10 mouse cellular contexts compared by ENCODE assay signal in the genomic region with DNA sequence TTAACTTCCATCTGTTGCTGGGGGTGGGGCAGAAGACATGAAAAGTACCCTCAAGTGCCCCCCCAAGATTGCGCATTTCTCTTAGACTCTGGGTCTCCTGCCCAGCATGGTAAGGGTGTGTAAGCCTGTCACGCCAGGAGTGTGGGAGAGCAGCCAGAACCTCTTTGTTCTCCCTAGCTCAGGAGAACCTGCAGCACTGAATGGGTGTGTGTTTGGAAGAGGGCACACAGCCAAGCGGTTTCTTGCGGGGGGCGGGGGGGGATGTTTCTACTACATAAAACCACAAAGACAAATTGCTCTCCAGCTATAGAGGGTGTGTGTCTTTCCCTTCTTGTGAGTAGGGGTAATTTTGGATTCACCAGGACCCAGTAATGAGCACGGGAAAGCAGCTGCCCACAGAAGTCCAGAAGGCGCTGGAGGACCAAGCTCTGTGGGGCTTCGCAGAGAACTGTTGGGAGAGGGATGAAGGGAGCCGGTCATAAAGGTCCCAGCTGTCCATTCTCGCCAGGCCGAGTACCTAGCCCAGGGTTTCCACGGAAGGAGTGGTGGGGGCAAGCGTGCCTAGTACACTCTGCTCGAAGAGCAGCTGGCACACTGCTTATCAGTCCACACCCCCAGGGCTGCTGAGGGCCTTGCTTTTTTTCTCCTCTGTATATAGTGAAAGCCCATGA. TPM values are rescaled to one million over a fixed set of nuclear protein-coding genes. Genes with fewer than 3 reads are reported as not detected.
DNase-seq lines count a peak whose midpoint lies in the region; ATAC-seq lines count a peak whose summit lies in the region.
"Had no signal": no experiment of that assay in that cellular context is flagged by ENCODE, and none has a peak within 500 bp of the region (broad histone marks: within the 10 kb centered on the region; RNA-seq: fewer than 3 reads in every experiment).

No protein-coding gene starts in this region.

- ATAC-seq in forebrain, embryonic 13.5 days: peak; percentile 85
- ATAC-seq in kidney, embryonic 16.5 days (ENCODE audit: low FRiP score, low TSS enrichment): no peak

- H3K9me3 ChIP-seq in forebrain, embryonic 13.5 days (replicated peaks): no peaks in the 10 kb centered on the region
- H3K9me3 ChIP-seq in kidney, embryonic 16.5 days (ENCODE audit: low read length): no peaks in the 10 kb centered on the region
- no peaks in the 10 kb centered on the region for H3K9me3 ChIP-seq in midbrain, embryonic 10.5 days (replicated peaks)

- peak overlapping the region; percentile 45 for H3K9ac ChIP-seq in forebrain, embryonic 13.5 days
- peak overlapping the region; percentile 19; the same call in 1 of the 2 replicates for H3K9ac ChIP-seq in kidney, embryonic 16.5 days (replicated peaks; ENCODE audit: low read length)

- H3K36me3 ChIP-seq in forebrain, embryonic 13.5 days (ENCODE audit: poor library complexity, severe bottlenecking): no peaks in the 10 kb centered on the region
- no peaks in the 10 kb centered on the region for H3K36me3 ChIP-seq in kidney, embryonic 16.5 days (ENCODE audit: insufficient read depth, low read length)
- H3K36me3 ChIP-seq in midbrain, embryonic 10.5 days: no peaks in the 10 kb centered on the region

- H3K4me1 ChIP-seq in forebrain, embryonic 13.5 days: peaks cover 81% of the 10 kb centered on the region
- peaks cover 63% of the 10 kb centered on the region for H3K4me1 ChIP-seq in kidney, embryonic 16.5 days (ENCODE audit: insufficient read depth, low read length)
- peaks cover 81% of the 10 kb centered on the region for H3K4me1 ChIP-seq in midbrain, embryonic 10.5 days

- intact Hi-C loops in gastrocnemius, postnatal 36 days (cut with DNase I): no loop called here

- peak overlapping the region; percentile 30 for H3K4me2 ChIP-seq in forebrain, embryonic 13.5 days
- H3K4me2 ChIP-seq in kidney, embryonic 16.5 days (replicated peaks; ENCODE audit: low read depth, low read length): no peak overlapping the region

- H3K27me3 ChIP-seq in forebrain, embryonic 13.5 days: no peaks in the 10 kb centered on the region
- no peaks in the 10 kb centered on the region for H3K27me3 ChIP-seq in kidney, embryonic 16.5 days (ENCODE audit: insufficient read depth, low read length)
- peaks cover 18% of the 10 kb centered on the region for H3K27me3 ChIP-seq in midbrain, embryonic 10.5 days (ENCODE audit: low read depth, poor library complexity, severe bottlenecking)

- H3K27ac ChIP-seq in forebrain, embryonic 13.5 days: peak overlapping the region; percentile 97
- peak overlapping the region; percentile 70 for H3K27ac ChIP-seq in kidney, embryonic 16.5 days (ENCODE audit: low read length)
- peak overlapping the region; percentile 88 for H3K27ac ChIP-seq in midbrain, embryonic 10.5 days (replicated peaks)

- WGBS in forebrain, embryonic 13.5 days: 13% methylated on average over 14 of the region's 14 CpGs
- WGBS in kidney, embryonic 16.5 days: 48% methylated on average over 14 of the region's 14 CpGs
- 78% methylated on average over 14 of the region's 14 CpGs for whole genome bisulfite sequencing in midbrain, embryonic 10.5 days

- DNase-seq in cerebellum, postnatal 10 days: peak; percentile 63 to 65
- DNase-seq in cerebellum, adult 11 months: no peak
- DNase-seq in 416B (ENCODE audit: low read depth): peak; percentile 54
- DNase-seq in midbrain, embryonic 10.5 days (ENCODE audit: low spot score): no peak
- no peak for DNase-seq in frontal cortex, adult 2 months (ENCODE audit: extremely low spot score in 1 of 2, low spot score in 1 of 2)
- DNase-seq in gastrocnemius, postnatal 36 days: no peak

- H3K4me3 ChIP-seq in forebrain, embryonic 13.5 days: no peak overlapping the region
- H3K4me3 ChIP-seq in kidney, embryonic 16.5 days (ENCODE audit: low read length): no peak overlapping the region
- H3K4me3 ChIP-seq in midbrain, embryonic 10.5 days: no peak overlapping the region

RNA-seq across cellular contexts. Expression of a gene that starts 14.6 kb away (rescaled TPM):
- polyA plus RNA-seq in forebrain, embryonic 13.5 days (2015; fragmentation: Nextera tagmentation; extraction: Ambion mirVana): 0.17 TPM in 1 of 2 replicates, not detected in the other
- polyA plus RNA-seq in kidney, embryonic 16.5 days (2015; fragmentation: Nextera tagmentation; extraction: Ambion mirVana): 0.17 and 0.21 TPM in 2 replicates
- not detected in 2 replicates for polyA plus RNA-seq in midbrain, embryonic 10.5 days (2016; fragmentation: Nextera tagmentation; extraction: Ambion mirVana)
- 0.22 and 0.23 TPM in 2 replicates for polyA plus RNA-seq in frontal cortex, adult 2 months (2012; rRNA removed)
- not detected for total RNA-seq in gastrocnemius, postnatal 36 days (2021)
- total RNA-seq: heart, postnatal 36 days had no signal

RNA-seq across cellular contexts. Expression of a gene that starts 17.5 kb away (rescaled TPM):
- polyA plus RNA-seq in forebrain, embryonic 13.5 days (2015; fragmentation: Nextera tagmentation; extraction: Ambion mirVana): 122 and 129 TPM in 2 replicates
- polyA plus RNA-seq in kidney, embryonic 16.5 days (2015; fragmentation: Nextera tagmentation; extraction: Ambion mirVana): 36.2 and 38.2 TPM in 2 replicates
- polyA plus RNA-seq in midbrain, embryonic 10.5 days (2016; fragmentation: Nextera tagmentation; extraction: Ambion mirVana): 107 and 161 TPM in 2 replicates
- 18.8 and 32.5 TPM in 2 replicates for polyA plus RNA-seq in frontal cortex, adult 2 months (2012; rRNA removed)
- 10 to 100 TPM; 31.5 to 54.9 TPM for total RNA-seq in gastrocnemius, postnatal 36 days (2021)

RNA-seq across cellular contexts. Expression of a gene that starts 59.3 kb away (rescaled TPM):
- polyA plus RNA-seq in forebrain, embryonic 13.5 days (2015; fragmentation: Nextera tagmentation; extraction: Ambion mirVana): 1.2 and 1.6 TPM in 2 replicates
- polyA plus RNA-seq in kidney, embryonic 16.5 days (2015; fragmentation: Nextera tagmentation; extraction: Ambion mirVana): 12.5 and 17.1 TPM in 2 replicates
- polyA plus RNA-seq in midbrain, embryonic 10.5 days (2016; fragmentation: Nextera tagmentation; extraction: Ambion mirVana): 2.8 and 6.5 TPM in 2 replicates
- 9.1 and 16.2 TPM in 2 replicates for polyA plus RNA-seq in frontal cortex, adult 2 months (2012; rRNA removed)
- 10 to 100 TPM; 80.2 to 86.9 TPM for total RNA-seq in gastrocnemius, postnatal 36 days (2021)
- total RNA-seq: ES-E14 had no signal

Comparison
In these comparisons a context has a peak if more than half of its experiments do, and no peak if none do; other contexts are left out.
1. DNase-seq: peak in cerebellum, postnatal 10 days (2 of 2) and 416B (single experiment); none in cerebellum, adult 11 months (single experiment), midbrain, embryonic 10.5 days (single experiment), frontal cortex, adult 2 months (0 of 2) and gastrocnemius, postnatal 36 days (0 of 2).
2. Peak in every context shown above with its lines, with median percentiles within 50 percentile points of each other: H3K27ac ChIP-seq.